Mouse (Mus musculus): ENCODE measurements around the gene 1700029J07Rik. TPM values are rescaled to one million over a fixed set of nuclear protein-coding genes. Genes with fewer than 3 reads are reported as not detected.

Gene 1700029J07Rik
- total RNA-seq, 2 experiments from 2014 or later, result 0.16 to 0.61 TPM

DNA sequence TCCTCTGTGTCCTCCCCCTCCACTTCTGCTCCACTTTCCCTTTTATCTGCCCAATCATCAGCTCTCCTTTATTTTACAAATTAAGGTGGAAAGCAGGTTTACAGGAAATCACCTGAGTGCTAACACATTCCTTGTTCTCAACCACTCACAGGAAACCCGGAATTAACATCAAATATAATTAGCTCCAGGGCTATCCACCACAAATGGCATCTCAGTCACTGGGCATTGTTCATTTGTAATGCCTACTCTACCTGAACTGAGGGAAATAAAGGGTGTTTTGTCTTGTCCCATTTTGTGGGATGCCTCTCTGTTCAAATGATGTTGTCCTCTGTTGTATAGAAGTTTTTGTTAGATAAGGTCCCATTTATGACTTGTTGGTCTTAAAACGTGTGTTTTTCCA is 24.4 kb downstream of the 1700029J07Rik start:
- no peak for DNase-seq

DNA sequence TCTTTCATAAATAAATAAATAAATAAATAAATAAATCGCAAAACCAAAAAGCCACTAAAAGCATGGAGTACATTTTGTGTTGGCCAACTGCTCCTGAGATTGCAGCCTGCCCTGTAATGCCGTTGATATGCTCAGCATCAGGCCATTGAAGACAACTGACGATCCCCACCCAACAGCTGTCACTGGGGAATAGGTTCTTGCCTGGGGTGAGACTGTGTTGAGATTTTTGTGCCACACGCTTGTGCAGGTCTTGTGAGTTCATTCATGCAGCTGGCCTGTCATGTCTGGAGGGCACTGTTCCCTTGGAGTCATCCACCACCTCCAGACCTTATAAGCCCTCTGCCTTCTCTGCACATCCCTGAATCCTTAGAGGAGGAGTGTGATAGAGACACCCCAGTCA is 28.8 kb downstream of the 1700029J07Rik start:
- no peak for DNase-seq

DNA sequence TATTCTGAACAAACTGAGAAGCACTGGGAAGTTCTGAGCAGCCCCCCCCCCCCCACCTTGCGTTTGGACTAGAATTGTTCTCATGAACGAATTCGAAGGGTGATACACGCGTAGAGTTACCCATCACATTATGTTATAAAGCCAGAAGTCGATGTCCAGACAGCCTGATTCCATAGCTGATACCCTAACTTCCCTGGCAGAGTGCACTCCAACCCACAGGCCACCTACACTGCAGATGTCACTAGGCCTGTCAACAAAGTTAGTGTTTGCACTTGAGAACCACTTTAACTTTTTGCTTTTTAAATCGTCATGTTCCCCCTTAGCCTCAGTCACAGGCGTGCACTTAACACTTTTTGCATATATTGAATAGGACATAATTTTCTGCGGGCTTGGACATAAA is 38.1 kb downstream of the 1700029J07Rik start:
- no peak for DNase-seq

DNA sequence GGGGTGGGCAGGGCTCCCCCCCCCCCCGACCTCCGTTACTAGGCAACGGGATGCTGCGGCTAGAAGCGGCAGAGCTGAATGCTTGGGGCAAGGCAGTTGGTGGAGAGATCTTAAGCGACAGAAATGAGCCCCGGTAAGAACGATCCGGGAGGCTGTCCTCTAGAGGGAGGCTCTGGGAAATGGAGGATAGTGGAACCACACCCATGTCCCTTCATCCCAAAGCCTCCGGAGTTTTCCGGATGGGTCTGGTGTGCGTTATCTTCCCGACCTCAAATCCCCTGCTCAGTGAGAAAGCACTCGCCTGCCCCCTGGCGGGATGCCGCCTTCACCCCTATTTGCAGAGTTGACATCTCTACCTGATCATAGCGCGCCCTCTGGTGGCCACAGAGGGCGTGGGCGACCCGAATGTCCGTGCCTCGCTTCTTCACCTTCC is 40.5 kb downstream of the 1700029J07Rik start, which contains the start of gene Ccdc110:
Gene Ccdc110 (plus strand): TSS at position 38 of the 433 bp plus-strand sequence.
- DNase-seq, result peak; percentile 85

DNA sequence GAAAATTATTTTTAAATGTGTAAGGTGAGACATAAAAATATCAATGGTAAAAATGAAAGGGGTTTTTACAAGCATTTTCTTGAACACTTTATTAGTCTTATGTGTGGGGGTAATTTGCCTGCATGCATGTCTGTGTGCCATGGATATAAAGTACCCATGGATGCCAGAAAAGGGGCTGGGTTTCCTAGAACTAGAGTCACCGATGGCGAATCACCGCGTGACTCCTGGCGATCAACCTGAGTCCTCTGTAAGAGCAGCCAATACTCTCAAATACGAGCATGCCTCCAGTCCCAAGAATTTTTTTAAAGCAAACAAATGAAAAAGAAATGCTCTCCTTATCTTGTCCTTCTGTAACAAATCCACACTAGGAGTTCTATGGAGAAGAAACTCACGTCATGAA is 52.9 kb downstream of the 1700029J07Rik start:
- DNase-seq, result no peak

DNA sequence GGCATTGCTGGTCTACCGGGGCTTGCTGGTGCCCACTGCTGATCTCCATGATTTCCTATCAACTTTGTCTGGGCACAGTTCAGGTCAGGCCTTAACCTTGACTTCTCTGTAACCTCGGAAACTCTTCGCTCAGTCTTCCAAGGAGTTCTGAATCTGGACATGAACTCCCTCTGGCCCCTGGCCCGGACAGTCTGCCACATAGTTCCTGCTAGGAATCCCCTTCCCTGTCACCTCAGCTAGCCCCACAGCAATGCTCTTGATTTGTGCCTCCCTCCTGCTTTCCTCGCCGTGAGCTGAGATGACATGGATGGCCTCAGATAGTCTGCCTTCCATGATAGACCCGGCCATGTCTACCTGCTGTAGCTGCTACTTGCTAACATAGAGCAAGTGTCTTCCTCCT is 54.7 kb downstream of the 1700029J07Rik start:
- DNase-seq, result peak; percentile 38

DNA sequence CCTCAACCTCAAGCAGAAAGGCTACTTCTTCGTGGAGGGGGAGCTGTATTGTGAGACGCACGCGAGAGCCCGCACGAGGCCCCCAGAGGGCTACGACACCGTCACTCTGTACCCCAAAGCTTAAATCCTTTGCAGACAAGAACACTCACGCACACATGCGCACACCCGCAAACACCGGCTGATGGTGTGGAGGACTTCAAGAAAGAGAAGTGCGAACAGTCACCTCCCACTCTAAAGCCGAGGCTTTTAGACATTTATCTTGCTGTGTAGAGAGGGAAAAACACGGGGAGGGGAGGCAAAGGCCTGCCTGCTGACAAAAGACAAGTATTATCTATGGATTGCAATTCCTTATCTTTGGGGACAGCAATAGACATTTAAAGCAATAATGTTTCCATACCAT is 56.2 kb downstream of the 1700029J07Rik start:
- no peak for DNase-seq

DNA sequence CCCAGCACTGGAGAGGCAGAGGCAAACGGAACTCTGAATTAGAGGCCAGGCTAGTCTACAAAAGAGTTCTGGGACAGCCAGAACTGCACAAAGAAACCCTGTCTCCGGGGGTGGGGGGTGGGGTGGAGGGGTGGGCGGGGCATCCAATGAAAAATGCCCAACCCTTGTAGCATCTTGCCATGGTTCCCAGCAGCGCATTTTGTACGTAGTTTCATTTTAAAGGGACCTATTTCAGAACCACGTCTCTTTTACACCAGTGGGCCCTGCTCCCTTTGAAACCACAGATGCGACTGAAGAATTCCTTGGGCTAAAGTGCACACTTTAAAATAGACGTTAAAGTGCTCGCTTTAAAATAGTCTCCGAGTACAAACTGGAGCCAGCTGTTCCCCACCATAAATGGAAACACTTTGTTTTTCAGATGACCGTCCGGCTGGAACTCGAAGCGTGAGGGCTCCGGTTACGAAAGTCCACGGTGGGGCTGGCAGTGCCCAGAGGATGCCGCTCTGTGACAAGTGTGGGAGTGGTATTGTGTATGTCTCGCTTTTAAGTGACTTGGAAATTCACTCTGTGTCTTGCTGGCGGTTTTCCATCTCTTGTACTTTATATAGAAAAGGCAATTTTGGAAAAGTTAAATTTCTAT is 57.9 kb downstream of the 1700029J07Rik start:
- DNase-seq, result peak; percentile 39

DNA sequence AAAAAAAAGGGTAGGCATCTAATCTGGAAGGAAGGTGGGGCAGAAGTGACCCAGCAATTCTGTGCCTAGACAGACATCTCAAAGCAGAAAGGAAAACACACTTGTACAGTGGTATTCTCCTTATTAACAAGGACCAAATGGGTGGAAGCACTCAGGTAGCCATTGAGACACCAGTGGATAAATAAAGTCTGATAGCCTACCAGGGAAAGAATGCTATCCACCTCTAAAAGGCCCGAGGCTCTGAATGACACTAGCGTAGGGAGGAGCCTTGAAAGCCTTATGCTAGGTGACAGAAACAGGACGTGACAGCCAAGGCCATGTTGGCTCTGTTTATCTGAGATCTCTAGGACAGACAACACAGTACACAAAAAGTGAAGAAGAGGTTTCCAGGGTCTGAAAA is 58.6 kb downstream of the 1700029J07Rik start:
- DNase-seq, result no peak

DNA sequence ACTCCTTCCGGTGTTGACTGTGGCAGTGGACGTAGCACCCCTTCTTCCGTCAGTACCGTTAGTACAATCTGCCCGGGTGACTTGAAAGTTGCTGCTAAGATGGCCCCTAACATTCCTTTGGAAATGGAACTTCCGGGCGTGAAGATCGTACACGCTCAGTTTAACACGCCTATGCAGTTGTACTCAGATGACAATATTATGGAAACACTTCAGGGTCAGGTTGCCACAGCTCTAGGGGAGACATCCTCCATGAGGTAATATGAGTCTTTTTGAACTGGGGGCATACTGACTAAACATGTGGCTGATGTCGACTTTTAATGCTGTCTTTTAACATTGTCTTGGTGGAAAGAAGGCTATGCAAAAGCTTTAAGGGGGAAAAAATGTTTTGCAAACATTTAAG is 61.3 kb downstream of the 1700029J07Rik start:
- DNase-seq, result no peak

DNA sequence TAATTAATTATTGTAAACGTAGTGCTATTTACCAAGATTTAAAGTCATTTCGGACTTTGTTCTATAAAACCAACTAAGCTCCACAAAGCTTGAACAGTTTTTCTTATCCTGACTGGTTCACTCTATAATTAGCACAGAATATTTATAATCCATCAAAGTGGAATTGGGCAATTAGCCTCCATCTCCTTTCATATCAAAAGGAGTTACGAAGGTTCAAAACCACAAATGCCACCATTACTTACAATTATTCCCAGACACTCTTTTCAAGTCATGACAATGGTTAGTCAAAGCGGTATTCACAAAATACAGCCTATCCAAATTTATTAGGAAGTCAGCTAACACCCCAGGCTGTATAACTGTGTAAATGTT is 68.8 kb downstream of the 1700029J07Rik start:
- DNase-seq, result no peak

DNA sequence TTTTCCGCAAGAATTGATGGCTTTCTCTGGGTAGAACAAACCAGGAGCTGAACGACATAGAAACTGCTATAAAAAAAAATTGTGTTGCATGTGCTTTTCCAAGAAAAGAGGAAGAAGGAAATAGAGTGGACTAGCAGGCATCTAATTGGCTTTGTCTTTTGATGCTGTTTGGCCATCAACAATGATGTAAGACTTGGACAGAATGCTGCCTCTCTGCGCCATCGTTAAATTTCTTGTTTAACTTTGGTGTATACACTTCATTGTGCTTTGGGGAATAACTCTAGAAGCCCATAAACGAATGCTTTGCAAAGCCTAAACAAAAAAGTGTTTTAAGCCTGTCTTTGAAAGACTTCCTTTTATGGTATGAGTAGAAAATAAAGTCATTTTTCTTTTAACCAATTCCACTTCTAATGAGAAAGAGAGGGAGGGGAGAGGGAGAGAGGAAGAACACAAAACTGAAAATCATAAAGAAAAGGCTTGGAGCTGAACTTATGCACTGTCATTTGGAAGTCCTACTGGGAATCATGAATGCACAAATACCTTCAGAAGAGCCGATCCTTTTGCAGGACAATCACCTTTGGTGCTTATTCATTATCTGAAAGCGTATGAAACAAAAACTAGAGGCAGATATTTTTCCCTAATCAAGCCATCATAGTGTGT is 69.3 kb downstream of the 1700029J07Rik start:
- no peak for DNase-seq

DNA sequence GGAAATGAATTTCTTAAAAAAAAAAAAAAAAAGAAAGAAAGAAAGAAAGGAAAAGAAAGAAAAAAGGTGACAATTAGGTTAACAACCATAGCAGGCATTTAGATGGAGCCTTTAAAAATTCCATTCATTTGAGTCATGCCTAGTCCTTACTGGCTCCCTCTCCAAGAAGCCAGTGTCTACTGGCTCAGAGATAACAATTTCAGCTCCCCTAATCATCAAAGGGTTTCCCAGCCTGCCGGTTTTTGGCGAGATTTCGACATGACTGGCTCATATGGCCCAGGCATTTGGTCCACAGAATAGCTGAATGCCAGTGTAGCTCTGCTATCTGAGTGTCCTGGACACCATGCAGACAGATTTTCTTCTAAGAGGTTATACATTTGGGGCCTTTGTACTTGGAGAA is 71.4 kb downstream of the 1700029J07Rik start:
- DNase-seq, result no peak

Other genes with a start within 250 kb of the 1700029J07Rik start
- gene Pdlim3, start 89.8 kb downstream of the 1700029J07Rik start, total RNA-seq (2021), result 100 to 1,000 TPM; 619 to 821 TPM
- gene Ccdc110, start 40.6 kb downstream of the 1700029J07Rik start, total RNA-seq (2021), result not detected
- 10 to 100 TPM; 39.0 to 41.3 TPM for gene Ufsp2, start 276 bp upstream of the 1700029J07Rik start, total RNA-seq (2021)
- 1 to 10 TPM; 1.6 to 1.7 TPM for gene Lrp2bp, start 24.1 kb upstream of the 1700029J07Rik start, total RNA-seq (2021)
- 1 to 10 TPM; 2.2 to 3.2 TPM for gene Ankrd37, start 30.5 kb upstream of the 1700029J07Rik start, total RNA-seq (2021)
- gene Cfap97, start 176.5 kb upstream of the 1700029J07Rik start, total RNA-seq (2021), result 10 to 100 TPM; 11.1 to 11.3 TPM
- 1 to 10 TPM; 4.7 to 5.5 TPM for gene Snx25, start 176.9 kb upstream of the 1700029J07Rik start, total RNA-seq (2021)
- 1,000 to 10,000 TPM; 2,973 to 3,130 TPM for gene Slc25a4, start 236.0 kb upstream of the 1700029J07Rik start, total RNA-seq (2021)